8 mouse cellular contexts compared by ENCODE assay signal in the genomic region with DNA sequence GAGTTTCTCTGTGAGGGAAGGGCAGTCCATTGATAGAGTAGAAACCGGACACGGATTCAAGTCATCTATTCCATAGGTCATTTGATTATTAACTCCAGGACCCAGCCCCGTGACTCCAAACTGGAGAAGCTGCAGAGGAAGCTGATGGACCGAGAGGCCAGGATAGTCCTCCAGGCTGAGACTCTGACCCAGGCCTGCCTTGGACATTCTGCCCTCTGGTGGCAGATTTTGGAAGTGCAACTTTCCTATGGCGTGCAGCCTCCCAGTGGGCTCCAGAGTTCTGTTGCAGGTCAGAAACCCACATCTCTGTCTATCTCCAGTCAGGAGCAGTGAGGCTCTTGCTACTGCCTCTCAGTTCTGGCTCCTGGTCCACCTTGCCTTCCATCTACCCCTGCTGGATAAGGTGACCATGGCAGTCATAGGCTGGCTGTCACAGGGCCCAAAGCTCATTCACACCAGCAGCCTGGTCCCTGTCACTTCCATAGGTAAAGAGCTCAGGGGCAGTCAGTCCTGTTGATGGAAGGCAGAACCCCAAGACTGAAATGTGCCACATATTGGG. TPM values are rescaled to one million over a fixed set of nuclear protein-coding genes. Genes with fewer than 3 reads are reported as not detected.
DNase-seq lines count a peak whose midpoint lies in the region; ATAC-seq lines count a peak whose summit lies in the region.

No protein-coding gene starts in this region.

- H3K4me2 ChIP-seq in neural tube, embryonic 15.5 days = no peak overlapping the region
- no peak overlapping the region for H3K4me2 ChIP-seq in liver, embryonic 11.5 days
- no peak overlapping the region for H3K4me2 ChIP-seq in neural tube, embryonic 14.5 days (ENCODE audit: low read depth, low read length)

- ATAC-seq in neural tube, embryonic 15.5 days (ENCODE audit: low FRiP score) = no peak
- no peak for ATAC-seq in liver, embryonic 11.5 days (replicated peaks; ENCODE audit: low FRiP score)
- ATAC-seq in neural tube, embryonic 14.5 days (ENCODE audit: low read depth) = peak; percentile 46; the same call in 1 of the 2 replicates

- H3K27ac ChIP-seq in neural tube, embryonic 15.5 days (replicated peaks) = no peak overlapping the region
- H3K27ac ChIP-seq in forebrain, embryonic 10.5 days = no peak overlapping the region
- H3K27ac ChIP-seq in liver, embryonic 11.5 days (ENCODE audit: low read depth, low read length) = no peak overlapping the region
- no peak overlapping the region for H3K27ac ChIP-seq in neural tube, embryonic 14.5 days (ENCODE audit: low read depth, low read length)

- H3K27me3 ChIP-seq in neural tube, embryonic 15.5 days (replicated peaks) = no peaks in the 10 kb centered on the region
- no peaks in the 10 kb centered on the region for H3K27me3 ChIP-seq in forebrain, embryonic 10.5 days (ENCODE audit: poor library complexity, severe bottlenecking)
- H3K27me3 ChIP-seq in liver, embryonic 11.5 days (replicated peaks; ENCODE audit: control insufficient read depth, insufficient read depth, low read length) = no peaks in the 10 kb centered on the region
- H3K27me3 ChIP-seq in neural tube, embryonic 14.5 days (ENCODE audit: control insufficient read depth, insufficient read depth, low read length) = no peaks in the 10 kb centered on the region

- DNase-seq in neural tube, embryonic 10.5 days (ENCODE audit: extremely low spot score, low spot score) = peak; percentile 80
- peak; percentile 18 to 26 for DNase-seq in adrenal gland, postnatal 4 days (ENCODE audit: low spot score in 2 of 2)
- DNase-seq in forebrain, embryonic 10.5 days (ENCODE audit: extremely low spot score, low spot score) = peak; percentile 68
- DNase-seq in hindlimb bud, embryonic 11.5 days (ENCODE audit: extremely low spot score, low read depth, low spot score) = peak; percentile 33
- peak; percentile 63 for DNase-seq in liver, embryonic 11.5 days (ENCODE audit: low spot score)
- peak; percentile 85 for DNase-seq in thymus, postnatal 4 days

- no peak overlapping the region for H3K9ac ChIP-seq in neural tube, embryonic 15.5 days (replicated peaks)
- H3K9ac ChIP-seq in liver, embryonic 11.5 days (ENCODE audit: low read depth, low read length) = no peak overlapping the region
- no peak overlapping the region for H3K9ac ChIP-seq in neural tube, embryonic 14.5 days (replicated peaks; ENCODE audit: low read depth, low read length)

- no peaks in the 10 kb centered on the region for H3K9me3 ChIP-seq in neural tube, embryonic 15.5 days (replicated peaks)
- no peaks in the 10 kb centered on the region for H3K9me3 ChIP-seq in forebrain, embryonic 10.5 days
- H3K9me3 ChIP-seq in liver, embryonic 11.5 days (ENCODE audit: control insufficient read depth, low read length) = no peaks in the 10 kb centered on the region
- no peaks in the 10 kb centered on the region for H3K9me3 ChIP-seq in neural tube, embryonic 14.5 days (ENCODE audit: control insufficient read depth, low read length)

- H3K4me3 ChIP-seq in neural tube, embryonic 15.5 days (replicated peaks) = no peak overlapping the region
- H3K4me3 ChIP-seq in forebrain, embryonic 10.5 days = no peak overlapping the region
- no peak overlapping the region for H3K4me3 ChIP-seq in liver, embryonic 11.5 days (ENCODE audit: low read depth, low read length)
- no peak overlapping the region for H3K4me3 ChIP-seq in neural tube, embryonic 14.5 days (ENCODE audit: low read depth, low read length)

- peaks cover 4% of the 10 kb centered on the region; the same call in 1 of the 2 replicates for H3K4me1 ChIP-seq in neural tube, embryonic 15.5 days
- H3K4me1 ChIP-seq in forebrain, embryonic 10.5 days = no peaks in the 10 kb centered on the region
- H3K4me1 ChIP-seq in liver, embryonic 11.5 days (replicated peaks; ENCODE audit: control insufficient read depth, insufficient read depth, low read length) = no peaks in the 10 kb centered on the region
- no peaks in the 10 kb centered on the region for H3K4me1 ChIP-seq in neural tube, embryonic 14.5 days (ENCODE audit: control insufficient read depth, insufficient read depth, low read length)

- no peaks in the 10 kb centered on the region for H3K36me3 ChIP-seq in neural tube, embryonic 15.5 days
- no peaks in the 10 kb centered on the region for H3K36me3 ChIP-seq in forebrain, embryonic 10.5 days (replicated peaks)
- no peaks in the 10 kb centered on the region for H3K36me3 ChIP-seq in liver, embryonic 11.5 days (ENCODE audit: control insufficient read depth, insufficient read depth, low read length)
- no peaks in the 10 kb centered on the region for H3K36me3 ChIP-seq in neural tube, embryonic 14.5 days (ENCODE audit: control insufficient read depth, insufficient read depth, low read length)

- 50% methylated on average over 5 of the region's 5 CpGs for WGBS in neural tube, embryonic 15.5 days
- 38% methylated on average over 5 of the region's 5 CpGs for WGBS in forebrain, embryonic 10.5 days
- WGBS in liver, embryonic 11.5 days = 34% methylated on average over 5 of the region's 5 CpGs
- 42% methylated on average over 5 of the region's 5 CpGs for WGBS in neural tube, embryonic 14.5 days

RNA-seq across cellular contexts. Expression of a gene that starts 53.3 kb away (rescaled TPM):
- polyA plus RNA-seq in neural tube, embryonic 15.5 days (2015; fragmentation: Nextera tagmentation; extraction: Ambion mirVana) = 2.7 and 2.8 TPM in 2 replicates
- under 1 TPM; 0.48 to 0.93 TPM for total RNA-seq in adrenal gland, postnatal 4 days (2021)
- polyA plus RNA-seq in forebrain, embryonic 10.5 days (2016; fragmentation: Nextera tagmentation; extraction: Ambion mirVana) = 0.06 TPM in 1 of 2 replicates, not detected in the other
- 0.04 and 0.12 TPM in 2 replicates for polyA plus RNA-seq in liver, embryonic 11.5 days (2014; fragmentation: Nextera tagmentation; extraction: Ambion mirVana)
- polyA plus RNA-seq in neural tube, embryonic 14.5 days (2014; fragmentation: Nextera tagmentation; extraction: Ambion mirVana) = 1.9 and 3.2 TPM in 2 replicates

Comparison
In these comparisons a context has a peak if more than half of its experiments do, and no peak if none do; other contexts are left out.
1. DNase-seq: peak in every context shown above with its lines; median percentile 85 in thymus, postnatal 4 days; 80 in neural tube, embryonic 10.5 days; 68 in forebrain, embryonic 10.5 days; 63 in liver, embryonic 11.5 days; 33 in hindlimb bud, embryonic 11.5 days; 22 in adrenal gland, postnatal 4 days.